Mouse (Mus musculus) heart, postnatal 0 days (tissue): Measurements from ENCODE around the gene D17Wsu92e.
A peak's percentile ranks its signal among the peaks of the same experiment; 100 is the strongest.

Source experiments
- CTCF ChIP-seq: IDR thresholded peaks from 2 replicates; pipeline ENCODE4 v1.5.1; 2016; ENCODE audit warnings: antibody characterized with exemption, control low read depth, low read depth
- EP300 ChIP-seq: IDR thresholded peaks from 2 replicates; pipeline ENCODE4 v1.6.1; 2016; ENCODE audit warnings: antibody characterized with exemption, low read depth

- TF ChIP-seq EP300 (no peak), CTCF (peak; percentile 6; the same call in 1 of the 2 replicates)
Measured at GRCm38 (mm10) chr17:27848351-27848750, 27.9 kb upstream of the D17Wsu92e start.
